Mouse (Mus musculus) cortical plate, adult 2 months (tissue): ENCODE measurements around the gene Mars2. TPM values are rescaled to one million over a fixed set of nuclear protein-coding genes. Genes with fewer than 3 reads are reported as not detected.

Source experiments
- H3K27ac ChIP-seq: fragments of 200-500 bp; 2 replicates; pipeline ENCODE4 v1.5.1; 2012; ENCODE audit warnings: low read length, control low read depth, inconsistent platforms; ENCODE audit not compliant: insufficient read depth
- H3K4me1 ChIP-seq: fragments of 200-500 bp; 2 replicates; pipeline ENCODE4 v1.6.1; 2011; ENCODE audit warnings: low read length; ENCODE audit not compliant: control insufficient read depth, insufficient read depth
- H3K4me3 ChIP-seq: fragments of 200-500 bp; 2 replicates; pipeline ENCODE4 v1.5.1; 2011; ENCODE audit warnings: mild to moderate bottlenecking, low read length, control low read depth; ENCODE audit not compliant: insufficient read depth
- CTCF ChIP-seq: fragments of 200-500 bp; IDR thresholded peaks from 2 replicates; pipeline ENCODE4 v1.5.1; 2011; ENCODE audit warnings: mild to moderate bottlenecking, control low read depth, low read length; ENCODE audit not compliant: insufficient read depth; ENCODE audit errors: extremely low read depth
- POLR2A ChIP-seq: fragments of 200-500 bp; IDR thresholded peaks from 2 replicates; pipeline ENCODE4 v1.6.1; 2011; ENCODE audit warnings: mild to moderate bottlenecking, low read length, control low read depth; ENCODE audit not compliant: insufficient read depth; ENCODE audit errors: extremely low read depth
- polyA plus RNA-seq: library from polyadenylated mRNA; depleted of rRNA; stranded (reverse); fragments of >200 nt; gene quantifications from 2 replicates; pipeline ENCODE4 v1.2.3, GENCODE M21; 2012

The Mars2 gene
- polyA plus RNA-seq, 1 experiment = 4.1 TPM

DNA sequence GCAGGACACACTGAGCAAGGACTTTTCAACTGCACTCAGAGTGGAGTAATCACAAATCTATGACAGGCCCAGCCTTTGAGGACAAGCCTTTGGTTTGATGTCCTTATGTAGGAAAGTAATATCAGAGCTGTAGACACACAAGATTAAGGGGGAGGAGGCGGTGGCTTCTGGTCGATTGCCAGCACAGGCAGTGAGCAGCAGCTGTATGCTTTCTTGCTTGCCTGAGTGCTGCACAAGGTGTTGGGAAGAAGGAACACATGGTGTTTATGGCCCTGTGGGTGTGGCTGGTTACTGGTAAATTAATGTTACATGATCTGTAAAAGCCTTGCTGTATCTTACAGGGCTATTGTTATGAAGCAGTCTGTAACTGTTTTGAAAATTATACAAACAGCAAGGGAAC lies 19.8 kb upstream of the Mars2 start:
- peaks cover 3% of the 10 kb centered on the region for H3K4me1 ChIP-seq
- H3K27ac ChIP-seq = no peak overlapping the region
- TF ChIP-seq CTCF (no peak), POLR2A (no peak)
- H3K4me3 ChIP-seq = no peak overlapping the region

DNA sequence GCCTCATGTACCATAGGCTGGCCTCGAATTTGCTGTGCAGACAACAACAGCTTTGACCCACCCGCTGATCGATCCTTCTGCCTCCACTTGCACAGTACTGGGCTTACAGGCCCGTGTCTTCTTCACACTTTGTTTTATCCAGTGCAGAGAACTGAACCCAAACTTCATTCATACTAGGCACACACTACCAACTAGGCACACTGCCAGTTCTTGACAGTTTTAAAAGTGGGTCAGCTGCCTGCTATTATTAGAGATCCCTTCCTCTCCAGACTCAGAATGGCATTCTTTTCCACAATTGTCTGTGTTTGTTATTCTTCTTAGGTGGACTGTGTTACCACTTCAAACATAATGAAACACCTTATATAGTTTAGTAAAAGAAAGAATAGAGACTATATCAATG lies 15.6 kb upstream of the Mars2 start:
- TF ChIP-seq CTCF (no peak), POLR2A (no peak)

DNA sequence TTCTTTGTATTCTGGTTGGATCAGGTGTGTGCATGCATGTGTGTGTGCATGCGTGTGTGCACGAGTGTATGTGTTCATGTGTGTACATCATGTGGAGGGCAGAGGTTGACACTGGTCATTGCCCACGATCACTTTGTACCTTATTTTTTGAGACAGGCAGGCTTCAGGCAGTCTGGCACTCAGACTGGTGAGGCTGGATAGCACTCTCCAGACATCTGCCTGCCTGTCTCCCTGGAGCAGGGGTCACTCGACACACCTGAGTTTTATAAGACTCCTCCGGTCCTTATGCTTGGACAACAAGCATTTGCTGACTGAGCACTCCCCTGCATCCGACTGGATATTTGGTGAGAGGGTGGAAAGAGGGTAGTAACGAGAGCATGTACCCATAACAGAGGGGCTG lies 14.0 kb upstream of the Mars2 start:
- H3K4me3 ChIP-seq = no peak overlapping the region
- TF ChIP-seq POLR2A (no peak), CTCF (no peak)
- H3K27ac ChIP-seq = no peak overlapping the region
- peaks cover 3% of the 10 kb centered on the region for H3K4me1 ChIP-seq

More for the DNA sequence above, 15.6 kb upstream of the Mars2 start:
- H3K27ac ChIP-seq = no peak overlapping the region
- H3K4me1 ChIP-seq = peaks cover 3% of the 10 kb centered on the region
- no peak overlapping the region for H3K4me3 ChIP-seq

DNA sequence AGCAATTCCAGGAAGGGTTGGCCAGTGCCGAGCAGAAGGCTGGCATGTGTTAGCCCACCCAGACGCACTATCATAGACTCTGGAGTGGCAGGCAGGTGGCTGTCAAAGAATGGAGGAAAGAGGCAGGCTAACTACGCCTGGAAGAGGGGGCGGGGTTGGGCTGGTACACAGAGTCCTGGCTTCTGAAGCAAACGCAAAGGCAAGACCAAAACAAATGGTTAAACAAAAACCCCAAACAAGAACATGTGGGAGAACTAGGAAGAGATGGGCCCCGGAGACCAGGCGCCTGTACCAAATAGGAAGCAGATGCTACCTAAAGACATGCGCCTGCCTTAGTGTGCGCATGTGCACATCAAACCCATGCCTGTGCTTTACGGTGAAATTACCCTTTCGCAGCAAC lies 12.9 kb upstream of the Mars2 start:
- TF ChIP-seq CTCF = no peak
- no peak for TF ChIP-seq POLR2A
- peak overlapping the region; percentile 28; the same call in 1 of the 2 replicates for H3K4me3 ChIP-seq
- peaks cover 3% of the 10 kb centered on the region for H3K4me1 ChIP-seq
- no peak overlapping the region for H3K27ac ChIP-seq

DNA sequence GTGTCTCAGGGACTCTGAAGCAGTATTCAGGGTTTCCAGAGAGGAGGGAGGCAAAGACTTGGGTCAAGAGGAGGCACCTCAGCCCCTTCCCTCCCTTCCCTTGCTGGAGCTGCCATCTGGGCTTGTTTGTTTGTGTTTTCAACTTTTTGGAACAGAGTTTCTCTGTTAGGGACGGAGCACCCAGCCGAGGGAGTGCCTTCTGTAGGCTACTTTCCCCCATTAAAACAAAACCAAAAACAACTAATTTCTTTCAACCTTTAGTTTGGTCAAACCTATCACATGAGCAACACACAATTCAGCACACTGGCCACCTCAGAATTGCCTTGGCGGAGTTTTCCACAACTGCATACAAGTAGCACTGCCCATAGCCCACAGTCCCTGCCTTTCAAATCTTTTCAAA lies 11.6 kb upstream of the Mars2 start:
- no peak for TF ChIP-seq CTCF
- no peak for TF ChIP-seq POLR2A
- Histone ChIP-seq H3K4me3 (peak overlapping the region; percentile 28), H3K27ac (peak overlapping the region; percentile 38; the same call in 1 of the 2 replicates)

DNA sequence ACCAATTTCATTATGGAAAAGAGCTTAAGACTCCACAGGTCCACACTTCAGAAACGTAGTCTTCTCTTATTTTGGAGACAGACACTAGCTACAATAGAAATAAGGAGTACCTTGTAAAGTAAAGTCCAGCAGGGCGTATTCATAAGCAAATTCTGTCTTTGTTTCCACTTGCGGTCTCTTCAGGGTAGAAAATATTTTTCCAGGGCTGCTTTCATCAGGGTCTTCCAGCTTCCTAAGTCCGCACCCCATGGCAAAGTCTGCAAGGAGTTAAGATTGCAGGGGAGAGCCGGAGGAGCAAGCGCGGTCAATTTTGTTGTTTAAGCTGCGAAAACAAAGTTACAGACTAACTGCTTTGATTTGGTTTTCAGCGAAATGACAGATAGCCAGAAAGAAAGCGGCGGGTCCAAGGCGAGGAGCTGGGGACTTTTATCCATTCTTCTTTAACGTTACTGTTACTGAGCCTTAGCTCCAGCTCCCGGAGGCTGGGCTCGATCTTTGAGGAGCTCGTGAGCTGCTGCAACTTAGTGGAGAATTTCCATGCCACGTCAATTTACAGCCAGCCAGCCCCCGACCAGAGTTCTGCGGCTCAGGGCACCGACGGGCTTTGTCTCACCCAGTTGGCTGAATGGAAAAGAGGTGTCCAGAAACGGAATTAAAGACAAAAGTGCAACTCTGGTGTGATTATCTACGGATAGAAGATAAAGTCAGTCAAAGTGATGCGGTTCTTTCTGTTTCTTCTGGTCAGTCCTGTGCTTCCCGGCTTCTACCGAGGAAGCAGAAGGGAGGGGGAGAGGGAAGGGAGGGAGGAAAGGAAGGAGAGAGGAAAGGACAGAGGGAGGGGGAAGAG lies 10.7 kb upstream of the Mars2 start, which contains the start of gene Rftn2:
TSS of gene Rftn2 (minus strand) at position 772 of the 847 bp plus-strand sequence.
- Histone ChIP-seq H3K4me1 (peaks cover 2% of the 10 kb centered on the region), H3K27ac (peak within 1 kb of the TSS; percentile 74)
- no peak for TF ChIP-seq POLR2A
- no peak for TF ChIP-seq CTCF

More for the DNA sequence above, 11.6 kb upstream of the Mars2 start:
- peaks cover 3% of the 10 kb centered on the region for H3K4me1 ChIP-seq

DNA sequence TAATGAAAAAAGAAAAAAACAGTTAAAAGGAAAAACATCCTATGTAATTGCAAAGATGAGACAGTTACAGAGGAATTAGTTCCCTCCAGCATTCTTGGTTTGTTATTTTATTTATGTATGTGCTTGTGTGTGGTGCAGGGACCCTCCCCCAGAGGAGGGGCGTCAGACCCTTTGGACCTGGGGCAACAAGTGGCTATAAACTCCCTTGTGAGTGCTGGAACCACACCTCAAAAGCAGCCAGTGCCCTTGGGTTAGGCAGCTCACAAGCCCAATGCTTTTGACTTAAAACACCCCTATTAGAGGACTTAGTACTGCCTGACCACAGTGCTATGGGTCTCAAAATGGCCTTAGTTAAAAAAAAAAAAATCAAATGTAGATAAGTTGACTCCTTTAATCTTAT lies 9.6 kb upstream of the Mars2 start:
- TF ChIP-seq CTCF = no peak
- TF ChIP-seq POLR2A = no peak
- Histone ChIP-seq H3K4me3 (no peak overlapping the region), H3K27ac (peak overlapping the region; percentile 36; the same call in 1 of the 2 replicates), H3K4me1 (no peaks in the 10 kb centered on the region; the same call in 1 of the 2 replicates)

More for the DNA sequence above, 10.7 kb upstream of the Mars2 start, which contains the start of gene Rftn2:
- H3K4me3 ChIP-seq = peak within 1 kb of the TSS; percentile 28

DNA sequence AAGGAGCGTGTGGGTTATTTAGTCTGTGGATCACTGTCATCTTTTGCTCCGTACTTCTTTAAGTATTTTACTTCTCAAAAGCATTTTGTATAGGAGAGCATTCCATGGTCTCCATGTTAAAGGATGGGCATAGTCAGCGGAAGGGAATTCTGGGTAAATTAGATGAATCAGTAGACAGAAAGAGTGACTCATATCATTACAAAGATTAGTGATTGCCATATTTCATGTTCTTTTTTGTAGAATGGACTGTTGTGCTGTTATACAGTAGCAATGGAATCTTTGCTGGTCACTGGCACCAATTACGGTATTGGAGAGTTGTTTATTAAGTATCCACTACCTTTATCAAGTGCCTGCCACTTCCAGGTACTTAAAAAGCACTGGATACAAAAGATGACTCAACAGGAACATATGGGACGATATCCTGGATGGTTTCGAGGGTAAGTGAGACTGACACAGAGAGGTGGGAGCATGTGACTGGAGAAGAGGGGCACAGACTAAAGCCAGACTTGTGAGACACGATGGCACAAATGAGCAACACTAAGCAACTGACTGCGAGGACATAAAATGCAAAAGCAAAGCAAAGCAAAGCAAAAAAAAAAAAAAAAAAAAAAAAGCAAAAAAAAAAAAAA lies 8.6 kb upstream of the Mars2 start:
- no peak for TF ChIP-seq POLR2A
- no peak for TF ChIP-seq CTCF
- no peak overlapping the region for H3K27ac ChIP-seq

DNA sequence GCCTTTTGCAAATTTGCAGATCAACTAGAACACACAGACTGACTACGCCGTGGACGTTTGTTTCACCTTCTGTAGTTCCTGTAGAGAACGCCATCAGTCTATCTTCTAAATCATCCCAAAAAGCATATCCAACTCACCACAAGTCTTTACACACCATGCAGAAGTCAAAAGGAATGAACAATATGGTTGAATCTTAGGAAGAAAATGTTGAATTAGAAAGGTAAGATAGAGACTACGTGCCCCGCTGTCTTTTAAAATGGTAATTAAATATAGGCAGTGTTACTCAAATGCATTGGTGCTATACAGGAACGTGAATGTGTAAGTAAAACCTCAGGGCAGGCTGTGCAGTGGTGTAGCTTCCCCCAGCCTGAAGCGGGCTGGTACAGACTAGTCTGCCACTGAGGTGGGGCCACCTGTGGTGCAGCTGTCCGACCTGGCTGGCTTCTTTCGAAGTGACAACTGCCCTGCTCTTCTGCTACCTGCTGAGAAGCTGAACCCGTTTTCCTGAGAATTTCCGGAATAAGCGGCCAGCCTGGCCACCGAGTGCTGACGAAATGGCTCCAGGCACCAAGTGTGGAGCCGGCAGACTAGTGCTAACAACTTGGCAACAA lies 2.0 kb upstream of the Mars2 start:
- TF ChIP-seq CTCF = no peak
- no peak for TF ChIP-seq POLR2A
- H3K4me3 ChIP-seq = no peak overlapping the region
- H3K27ac ChIP-seq = no peak overlapping the region
- H3K4me1 ChIP-seq = peaks cover 2% of the 10 kb centered on the region; the same call in 1 of the 2 replicates

More for the DNA sequence above, 8.6 kb upstream of the Mars2 start:
- H3K4me3 ChIP-seq = no peak overlapping the region
- H3K4me1 ChIP-seq = no peaks in the 10 kb centered on the region
